Mouse (Mus musculus) frontal cortex, postnatal 14 days (tissue): ENCODE results near the gene Rnf113a1.
A peak's percentile ranks its signal among the peaks of the same experiment; 100 is the strongest.
"Not testable (repeated sequence)": the region's sequence is repeated elsewhere in the genome, so short reads cannot be mapped to it uniquely, and the experiment has no call there.

Experiments
- DNase-seq, 2 experiments: peaks; one replicate each; pipeline ENCODE4 v3.0.0; 2022; ENCODE audit warnings: low spot score in 2 of 2

Gene Rnf113a1

GRCm38 (mm10) chrX:37191105-37191743 lies at the start of gene Rnf113a1, which contains the start of gene Ndufa1:
TSS of gene Rnf113a1 (plus strand) at chrX:37191245.
TSS of gene Ndufa1 (minus strand) at chrX:37191163.
- peak; percentile 60 to 68 for DNase-seq

- DNase-seq, result no peak
These were observed 49.3 kb upstream of the Rnf113a1 start for GRCm38 (mm10) chrX:37141732-37142131.

GRCm38 (mm10) chrX:37144498-37144897 lies 46.5 kb upstream of the Rnf113a1 start:
- not testable (repeated sequence) for DNase-seq

- no peak for DNase-seq
These were observed 46.1 kb upstream of the Rnf113a1 start for GRCm38 (mm10) chrX:37144954-37145353.

- DNase-seq, result no peak
These were observed 33.2 kb upstream of the Rnf113a1 start for GRCm38 (mm10) chrX:37157839-37158238.

- no peak for DNase-seq
These were observed 29.9 kb upstream of the Rnf113a1 start for GRCm38 (mm10) chrX:37161169-37161568.

GRCm38 (mm10) chrX:37163115-37163514 lies 27.9 kb upstream of the Rnf113a1 start:
- DNase-seq, result no peak

GRCm38 (mm10) chrX:37167085-37167484 lies 24.0 kb upstream of the Rnf113a1 start:
- no peak for DNase-seq

- DNase-seq, result no peak
These were observed 22.3 kb upstream of the Rnf113a1 start, which contains the start of gene Akap14 for GRCm38 (mm10) chrX:37168742-37169141. TSS of gene Akap14 (minus strand) at chrX:37168842.

- DNase-seq, result not testable (repeated sequence)
These were observed 6.6 kb upstream of the Rnf113a1 start for GRCm38 (mm10) chrX:37184401-37184800.

- DNase-seq, result no peak
These were observed 315 bp upstream of the Rnf113a1 start for GRCm38 (mm10) chrX:37190755-37191104.

- peak in 1 of 2 experiments; percentile 12 for DNase-seq
These were observed 817 bp downstream of the Rnf113a1 start for GRCm38 (mm10) chrX:37191744-37192379.

- no peak for DNase-seq
These were observed 7.6 kb downstream of the Rnf113a1 start for GRCm38 (mm10) chrX:37198676-37199075.

- no peak for DNase-seq
These were observed 19.9 kb downstream of the Rnf113a1 start, which contains the start of gene Gm9 for GRCm38 (mm10) chrX:37210941-37211340. TSS of gene Gm9 (minus strand) at chrX:37211041.

GRCm38 (mm10) chrX:37222158-37222557 lies 31.1 kb downstream of the Rnf113a1 start, which contains the start of gene Rhox1:
TSS of gene Rhox1 (minus strand) at chrX:37222258.
- not testable (repeated sequence) for DNase-seq
